Mouse (Mus musculus) layer of hippocampus, adult 2 months (tissue): ENCODE results near the gene Gm17655. TPM values are rescaled to one million over a fixed set of nuclear protein-coding genes. Genes with fewer than 3 reads are reported as not detected.
"Not testable (repeated sequence)": the region's sequence is repeated elsewhere in the genome, so short reads cannot be mapped to it uniquely, and the experiment has no call there.

Source experiments
- DNase-seq, 2 experiments: peaks; one replicate each; pipeline ENCODE4 v3.0.0; 2022; ENCODE audit warnings: low spot score in 2 of 2
- H3K27ac ChIP-seq: fragments of 200-600 bp; 2 replicates; pipeline ENCODE4 v1.8.1; 2022
- H3K4me3 ChIP-seq: fragments of 200-600 bp; 2 replicates; pipeline ENCODE4 v1.8.1; 2022; ENCODE audit warnings: mild to moderate bottlenecking
- CTCF ChIP-seq: fragments of 200-600 bp; conservative IDR thresholded peaks from 2 replicates; pipeline ENCODE4 v1.8.1; 2022; ENCODE audit warnings: antibody characterized with exemption, mild to moderate bottlenecking, moderate library complexity
- long read RNA-seq, 2 experiments: library from polyadenylated mRNA; stranded (forward); transcript quantifications; one replicate each; pipeline ENCODE4 v2.0.0; 2021; ENCODE audit warnings: borderline mapping rate in 2 of 2
- total RNA-seq, 2 experiments: library from RNA; stranded (reverse); gene quantifications; 2 replicates each; pipeline ENCODE4 v1.2.3; 2021

The Gm17655 gene
- 10 to 100 TPM in 1 of 2 experiments, 1 to 10 TPM in 1; 8.7 to 12.1 TPM for total RNA-seq
- long read RNA-seq, experiment 1, partial matches to known transcripts = 0 of 1 reads
- long read RNA-seq, experiment 1, other reads (novel, unspliced or antisense) = 1 of 1 reads
- long read RNA-seq, experiment 2, partial matches to known transcripts = 0 of 3 reads
- long read RNA-seq, experiment 2, other reads (novel, unspliced or antisense) = 3 of 3 reads

DNA sequence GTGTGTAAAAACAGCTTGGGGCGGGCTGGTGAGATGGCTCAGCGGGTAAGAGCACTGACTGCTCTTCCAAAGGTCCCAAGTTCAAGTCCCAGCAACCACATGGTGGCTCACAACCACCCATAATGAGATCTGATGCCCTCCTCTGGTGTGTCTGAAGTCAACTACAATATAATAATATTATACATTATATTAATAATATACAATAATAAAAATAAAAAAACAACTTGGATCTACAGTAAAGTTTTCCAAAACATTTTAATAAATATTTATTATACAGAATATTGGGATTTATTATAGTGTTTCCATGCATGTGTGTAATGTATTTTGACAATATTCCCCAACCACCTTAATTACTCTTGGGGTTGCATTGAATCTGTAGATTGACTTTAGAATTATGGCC, at the start of gene Gm17655:
Gene Gm17655 (minus strand): TSS at position 101 of the 400 bp plus-strand sequence.
- H3K4me3 ChIP-seq, H3K27ac ChIP-seq, DNase-seq: not testable (repeated sequence)

GRCm38 (mm10) chr5:110109991-110110441, 37.7 kb upstream of the Gm17655 start, which contains the start of gene Zfp605:
Zfp605 (plus strand) TSS chr5:110110092.
- TF ChIP-seq CTCF = peak; percentile 20; the same call in 1 of the 2 replicates
- Histone ChIP-seq H3K4me3 (peak within 1 kb of the TSS; percentile 72), H3K27ac (peak within 1 kb of the TSS; percentile 92)
- DNase-seq = peak; percentile 91 to 93

DNA sequence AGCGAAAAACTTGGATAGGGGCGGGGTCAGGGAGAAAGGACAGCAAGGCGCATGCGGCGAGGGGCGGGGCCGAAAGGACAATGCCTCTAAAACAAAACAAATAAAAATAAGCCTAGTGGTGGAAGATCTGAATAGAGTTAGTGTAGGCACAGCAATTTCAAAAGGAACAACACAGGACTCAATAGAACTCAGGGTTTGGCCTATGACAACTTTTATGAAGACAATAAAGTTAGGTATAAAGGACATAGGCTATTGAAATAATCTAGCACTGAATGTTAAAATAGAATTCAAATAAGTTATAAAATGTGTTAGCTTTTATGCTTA, 36.0 kb upstream of the Gm17655 start:
- peak; percentile 62 for TF ChIP-seq CTCF
- no peak for DNase-seq
- H3K27ac ChIP-seq = peak overlapping the region; percentile 99
- peak overlapping the region; percentile 74 for H3K4me3 ChIP-seq

DNA sequence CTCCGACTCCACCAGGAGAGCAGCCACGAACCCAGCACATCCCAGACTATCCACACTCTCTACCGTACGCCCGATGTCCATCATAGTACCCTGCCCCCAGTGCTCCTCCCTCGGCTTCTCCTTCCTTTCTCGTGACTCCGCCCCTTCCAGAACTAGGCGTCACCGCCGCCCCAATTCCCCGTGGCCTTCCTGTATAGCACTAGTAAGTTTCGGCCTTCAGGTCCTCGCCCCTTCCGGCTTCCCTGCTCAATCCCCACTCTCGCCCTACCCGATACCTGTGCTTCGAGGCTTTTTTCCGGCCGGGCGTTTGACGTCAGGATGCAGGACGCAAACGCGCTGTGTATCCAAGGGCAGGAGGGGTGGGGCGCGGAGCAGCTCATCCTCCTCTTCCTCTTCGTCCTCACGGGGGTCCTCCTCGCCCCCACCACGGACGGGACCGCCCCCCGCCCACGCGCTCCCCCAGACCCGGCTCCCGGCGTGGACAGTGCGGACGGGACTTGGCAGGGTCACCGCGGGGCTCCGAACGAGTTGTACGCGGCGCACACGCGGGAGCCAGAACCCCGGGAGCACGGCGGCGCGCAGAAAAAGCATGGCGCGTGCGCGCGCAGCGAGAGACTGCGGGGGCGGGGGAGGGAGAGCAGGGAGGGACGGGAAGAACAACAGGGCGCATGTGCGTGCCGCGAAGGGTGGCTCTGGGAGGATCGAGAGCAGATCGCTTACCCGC, 35.4 kb upstream of the Gm17655 start, which contains the start of gene Gtpbp6:
Gene Gtpbp6 (minus strand): TSS at position 617 of the 724 bp plus-strand sequence.
- peak within 1 kb of the TSS; percentile 74 for H3K4me3 ChIP-seq
- peak; percentile 92 to 97 for DNase-seq
- no peak for TF ChIP-seq CTCF
- H3K27ac ChIP-seq = peak within 1 kb of the TSS; percentile 99

DNA sequence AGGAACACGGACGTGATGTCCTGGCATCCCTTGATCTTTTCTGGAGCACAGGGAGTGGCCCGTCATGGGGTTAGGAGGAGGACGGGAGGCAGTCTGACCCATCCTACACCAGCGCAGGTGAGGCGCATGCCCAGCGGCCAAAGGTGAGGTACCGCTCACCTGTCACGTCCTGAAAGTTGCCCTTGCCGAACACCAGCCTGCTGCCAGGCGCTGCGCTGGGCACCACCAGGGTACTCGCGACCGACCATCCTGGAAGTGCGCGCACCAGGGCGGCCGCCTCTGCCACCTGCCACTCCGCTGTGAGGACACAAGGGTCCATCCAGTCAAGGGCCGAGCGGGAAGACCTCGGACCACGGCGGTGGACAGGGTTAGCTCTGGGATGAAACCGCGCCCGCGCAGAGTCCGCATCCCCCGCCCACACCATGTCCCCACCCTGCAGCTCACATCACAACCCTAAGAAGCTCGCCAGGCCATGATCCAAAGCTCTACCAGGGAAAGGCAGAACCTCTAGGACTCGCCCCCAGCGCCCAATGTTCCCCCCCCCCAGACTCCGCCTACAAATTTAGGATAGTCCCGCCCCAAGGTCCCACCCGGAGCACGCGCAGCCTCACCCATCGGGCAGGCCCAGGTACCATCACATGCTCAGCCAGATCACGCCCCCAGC, 34.7 kb upstream of the Gm17655 start:
- Histone ChIP-seq H3K4me3 (peak overlapping the region; percentile 74), H3K27ac (peak overlapping the region; percentile 99)
- DNase-seq = no peak
- no peak for TF ChIP-seq CTCF

- H3K27ac ChIP-seq = peak overlapping the region; percentile 99; the same call in 1 of the 2 replicates
- peak overlapping the region; percentile 74 for H3K4me3 ChIP-seq
- TF ChIP-seq CTCF = no peak
- peak in 1 of 2 experiments; percentile 31 for DNase-seq
Observed at GRCm38 (mm10) chr5:110106140-110106871, 34.0 kb upstream of the Gm17655 start.

DNA sequence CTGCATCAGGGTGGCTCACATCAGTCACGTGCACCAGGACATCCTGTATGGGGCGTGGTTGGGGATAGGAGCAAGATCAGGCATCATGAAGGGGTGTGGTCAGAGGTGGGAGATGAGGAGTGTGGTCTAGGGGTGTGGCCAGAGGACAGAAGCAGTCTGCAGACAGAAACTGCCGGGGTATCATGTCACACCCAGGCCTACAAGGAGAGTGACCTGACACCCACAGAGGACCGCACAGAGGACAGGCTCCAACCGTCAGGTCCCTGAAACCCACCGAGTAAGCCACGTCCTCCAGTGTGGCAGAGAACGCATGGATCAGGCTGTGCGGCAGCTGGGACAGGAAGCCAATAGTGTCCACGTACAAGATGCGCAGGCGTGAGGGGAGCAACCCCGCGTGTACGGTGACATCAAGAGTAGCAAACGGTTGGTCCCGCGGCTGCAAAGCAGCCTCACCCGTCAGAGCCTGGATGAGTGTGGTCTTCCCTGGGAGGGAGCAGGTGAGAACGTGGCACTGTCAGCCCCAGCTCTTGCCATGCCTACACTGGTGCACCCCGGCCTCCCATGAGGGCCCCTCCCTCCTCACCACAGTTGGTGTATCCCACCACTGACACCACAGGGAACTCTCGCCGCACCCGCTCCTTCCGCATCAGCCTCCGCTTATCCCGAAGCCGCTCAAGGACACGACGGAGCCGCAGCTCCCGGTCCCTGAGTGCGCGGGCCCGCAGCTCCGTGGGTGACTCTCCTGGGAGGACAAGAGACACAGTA, 32.5 kb upstream of the Gm17655 start:
- no peak overlapping the region for H3K4me3 ChIP-seq
- no peak for DNase-seq
- no peak overlapping the region for H3K27ac ChIP-seq
- TF ChIP-seq CTCF = no peak

DNA sequence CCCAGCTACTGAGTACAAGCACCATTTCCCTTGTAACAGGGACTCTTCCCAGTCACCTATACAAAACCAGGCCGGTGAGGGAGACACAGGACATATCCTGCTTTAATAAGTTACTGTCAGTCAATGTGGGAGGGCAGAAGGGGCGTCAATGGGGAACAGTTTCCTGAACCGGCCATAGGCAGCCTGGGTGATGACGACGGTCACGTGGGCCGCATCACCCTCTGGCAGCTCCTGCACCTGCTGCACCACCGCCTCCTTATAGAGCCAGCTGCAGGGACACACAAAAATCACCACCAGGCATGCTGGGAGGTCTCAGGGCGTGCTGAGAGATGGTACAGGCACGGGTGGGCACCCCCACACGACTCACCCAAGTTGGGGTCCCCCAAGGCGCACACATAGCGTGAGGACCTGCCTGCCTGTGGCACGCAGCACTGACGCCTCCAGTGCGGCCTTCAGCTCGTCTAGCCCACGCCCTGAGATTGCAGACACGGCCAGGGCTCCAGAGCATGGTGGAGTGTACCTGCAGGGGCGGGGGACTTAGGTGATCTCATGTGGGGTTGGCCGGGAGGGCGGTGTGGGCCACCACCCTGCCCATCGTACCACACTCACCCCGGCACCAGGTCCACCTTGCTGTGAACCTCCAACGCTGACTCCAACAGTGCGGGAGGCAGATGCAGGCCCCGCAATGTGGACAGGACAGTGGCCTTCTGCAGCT, 31.7 kb upstream of the Gm17655 start:
- no peak for DNase-seq
- no peak for TF ChIP-seq CTCF
- Histone ChIP-seq H3K27ac (no peak overlapping the region), H3K4me3 (no peak overlapping the region)

- Histone ChIP-seq H3K4me3 (no peak overlapping the region), H3K27ac (no peak overlapping the region)
- no peak for DNase-seq
Observed at GRCm38 (mm10) chr5:110102853-110103625, 30.7 kb upstream of the Gm17655 start.

DNA sequence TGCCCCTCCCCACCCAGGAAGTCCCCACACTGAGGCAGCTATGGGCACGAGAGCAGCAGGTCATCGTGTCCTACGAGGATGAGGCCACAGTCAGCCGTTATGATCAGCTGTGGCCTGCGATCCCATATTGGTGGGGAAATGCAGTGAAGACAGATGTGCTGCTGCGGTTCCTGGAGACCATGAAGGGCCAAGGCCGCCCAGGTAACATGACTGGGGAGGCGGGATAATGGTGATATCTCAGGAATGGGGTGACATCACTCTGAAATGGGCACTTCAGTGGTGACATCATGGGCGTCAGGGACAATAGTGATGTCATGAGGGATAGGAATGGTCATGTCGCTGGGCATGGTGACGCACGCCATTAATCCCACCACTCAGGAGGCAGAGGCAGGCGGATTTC, 30.1 kb upstream of the Gm17655 start:
- no peak for TF ChIP-seq CTCF
- DNase-seq = no peak
- Histone ChIP-seq H3K4me3 (no peak overlapping the region), H3K27ac (no peak overlapping the region)

More at GRCm38 (mm10) chr5:110102853-110103625, 30.7 kb upstream of the Gm17655 start:
- no peak for TF ChIP-seq CTCF
